Mouse (Mus musculus) spleen, adult 2 months (tissue): ENCODE measurements at regions not wholly inside any gene's neighbourhood (a gene's known extent, or its start where the extent isn't known, plus 50 kb on each side); places are given as distances from the start of the nearest gene placed in this dataset.

Experiments used
- DNase-seq, 2 experiments: peaks; one replicate each; pipeline versions ENCODE4 v3.0.0 to v3.0.0-alpha.2; 2012 to 2021; ENCODE audit warnings: low spot score in 2 of 2, low read depth in 1 of 2
- H3K27ac ChIP-seq: fragments of 200-500 bp; 2 replicates; pipeline ENCODE4 v1.5.1; 2012; ENCODE audit warnings: low read length, inconsistent platforms; ENCODE audit not compliant: insufficient read depth
- H3K27me3 ChIP-seq: fragments of 200-500 bp; 2 replicates; pipeline ENCODE4 v1.6.1; 2012; ENCODE audit warnings: mild to moderate bottlenecking, moderate library complexity, low read length, inconsistent platforms; ENCODE audit not compliant: control insufficient read depth, insufficient read depth
- H3K36me3 ChIP-seq: fragments of 200-500 bp; 2 replicates; pipeline ENCODE4 v1.6.1; 2012; ENCODE audit warnings: mild to moderate bottlenecking, low read length, inconsistent platforms; ENCODE audit not compliant: control insufficient read depth, insufficient read depth
- H3K4me1 ChIP-seq: fragments of 200-500 bp; 2 replicates; pipeline ENCODE4 v1.6.1; 2011; ENCODE audit warnings: inconsistent platforms; ENCODE audit not compliant: control insufficient read depth, insufficient read depth, insufficient read length
- H3K4me3 ChIP-seq: fragments of 200-500 bp; 2 replicates; pipeline ENCODE4 v1.5.1; 2011; ENCODE audit warnings: mild to moderate bottlenecking, inconsistent platforms; ENCODE audit not compliant: insufficient read depth, insufficient read length; ENCODE audit errors: extremely low read depth
- CTCF ChIP-seq: fragments of 200-500 bp; IDR thresholded peaks from 2 replicates; pipeline ENCODE4 v1.5.1; 2011; ENCODE audit warnings: mild to moderate bottlenecking, inconsistent platforms; ENCODE audit not compliant: insufficient read depth, insufficient read length, insufficient replicate concordance; ENCODE audit errors: extremely low read depth
- POLR2A ChIP-seq: fragments of 200-500 bp; IDR thresholded peaks from 2 replicates; pipeline ENCODE4 v1.6.1; 2011; ENCODE audit warnings: low read depth, low read length, inconsistent platforms
- WGBS: fragments of 180-500 bp; shearing (Covaris S2); methylation state at CpG from one replicate; pipeline ENCODE4 v1.1.7; 2018; 5-methylcytosine and 5-hydroxymethylcytosine counted together

DNA sequence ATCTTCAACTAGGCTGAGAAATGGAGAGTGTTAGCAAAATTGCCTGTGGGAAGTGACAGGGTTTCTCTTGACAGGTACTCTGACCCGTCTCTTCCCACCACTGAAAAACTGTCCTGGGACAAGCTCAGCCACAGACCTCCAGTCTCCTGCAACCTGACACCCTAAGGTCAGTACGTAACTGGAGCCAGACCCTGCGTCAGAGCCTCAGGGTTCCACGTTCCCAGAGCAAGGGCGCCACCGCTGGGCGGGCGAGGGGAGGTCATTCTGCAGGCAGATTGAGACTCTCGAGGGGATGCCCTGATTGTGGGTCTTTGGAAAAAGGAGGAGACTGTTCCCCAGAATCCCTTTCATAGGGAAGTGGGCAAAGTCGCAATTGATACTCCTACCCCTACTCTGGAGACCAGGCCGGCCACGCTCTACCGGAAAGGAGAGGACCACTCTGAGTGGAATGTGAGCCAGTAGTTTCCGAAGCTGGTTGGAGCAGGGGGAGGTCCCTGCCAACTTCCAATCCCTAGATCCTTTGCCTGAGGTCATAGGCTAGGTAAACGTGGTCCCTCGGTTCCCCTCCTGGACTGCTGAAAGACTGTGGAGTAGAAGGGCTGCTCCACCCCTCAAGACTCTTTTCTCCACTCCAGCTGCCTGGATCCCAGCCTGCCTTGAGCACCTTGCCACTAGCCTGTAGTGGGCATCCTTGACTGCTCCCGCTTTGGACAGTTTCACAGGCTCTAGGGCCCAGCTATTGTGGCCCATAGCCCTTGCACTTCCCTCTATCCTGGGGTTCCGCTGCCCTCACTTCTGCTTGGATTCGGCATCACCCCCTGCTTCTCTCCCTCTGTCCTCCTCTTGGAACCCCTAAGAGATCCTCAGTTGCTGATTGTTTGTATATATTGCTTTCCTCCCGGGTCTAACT, 61.0 kb upstream of the Lpcat1 start:
- no peak for DNase-seq
- no peaks in the 10 kb centered on the region for H3K4me1 ChIP-seq

GRCm38 (mm10) chr13:73400921-73401320, 66.1 kb upstream of the Lpcat1 start:
- Histone ChIP-seq H3K27ac (no peak overlapping the region), H3K4me3 (no peak overlapping the region), H3K36me3 (no peaks in the 10 kb centered on the region), H3K27me3 (no peaks in the 10 kb centered on the region), H3K4me1 (no peaks in the 10 kb centered on the region)
- WGBS = 80% methylated on average over 1 of the region's 1 CpGs
- TF ChIP-seq CTCF (no peak), POLR2A (no peak)
- DNase-seq = no peak

More for the DNA sequence above, 61.0 kb upstream of the Lpcat1 start:
- no peak for TF ChIP-seq POLR2A
- no peak for TF ChIP-seq CTCF
- Histone ChIP-seq H3K27me3 (no peaks in the 10 kb centered on the region), H3K36me3 (no peaks in the 10 kb centered on the region), H3K27ac (no peak overlapping the region), H3K4me3 (no peak overlapping the region)
- 26% methylated on average over 20 of the region's 20 CpGs for WGBS

- Histone ChIP-seq H3K4me3 (no peak overlapping the region), H3K27me3 (no peaks in the 10 kb centered on the region), H3K36me3 (no peaks in the 10 kb centered on the region), H3K27ac (no peak overlapping the region), H3K4me1 (no peaks in the 10 kb centered on the region)
- WGBS = 65% methylated on average over 4 of the region's 4 CpGs
- DNase-seq = no peak
- no peak for TF ChIP-seq POLR2A
- TF ChIP-seq CTCF = no peak
Measured at GRCm38 (mm10) chr13:73397033-73397432, 68.7 kb upstream of the Ndufs6 start.

- no peaks in the 10 kb centered on the region for H3K4me1 ChIP-seq
- no peak for DNase-seq
- no peak for TF ChIP-seq POLR2A
- TF ChIP-seq CTCF = no peak
- no peaks in the 10 kb centered on the region for H3K27me3 ChIP-seq
- H3K4me3 ChIP-seq = no peak overlapping the region
- no peak overlapping the region for H3K27ac ChIP-seq
- WGBS = 79% methylated on average over 7 of the region's 7 CpGs
- no peaks in the 10 kb centered on the region for H3K36me3 ChIP-seq
Measured at GRCm38 (mm10) chr13:73395856-73396255, 67.5 kb upstream of the Ndufs6 start.

DNA sequence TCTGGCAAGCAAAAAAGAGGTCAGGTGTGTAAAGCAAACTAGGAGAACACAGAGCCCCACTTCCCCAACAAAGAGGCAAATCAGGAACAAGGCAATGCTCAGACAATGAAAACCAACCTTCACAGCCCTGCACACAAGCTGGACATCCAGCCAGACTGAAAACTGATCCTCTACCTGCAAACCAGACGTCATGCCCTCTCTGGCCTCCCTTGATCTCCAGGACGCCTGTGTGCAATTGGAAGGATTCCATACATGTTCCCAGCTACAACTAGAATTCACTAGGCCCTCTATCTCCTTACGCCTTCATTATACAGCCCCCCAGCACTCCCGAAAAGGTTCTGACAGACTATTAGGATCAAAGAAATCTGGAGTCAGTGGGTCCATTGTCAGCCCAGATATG, 60.7 kb upstream of the Ndufs6 start:
- TF ChIP-seq CTCF (no peak), POLR2A (no peak)
- 85% methylated on average over 4 of the region's 4 CpGs for WGBS
- Histone ChIP-seq H3K4me3 (no peak overlapping the region), H3K4me1 (no peaks in the 10 kb centered on the region), H3K27ac (no peak overlapping the region), H3K27me3 (no peaks in the 10 kb centered on the region), H3K36me3 (no peaks in the 10 kb centered on the region)
- no peak for DNase-seq

DNA sequence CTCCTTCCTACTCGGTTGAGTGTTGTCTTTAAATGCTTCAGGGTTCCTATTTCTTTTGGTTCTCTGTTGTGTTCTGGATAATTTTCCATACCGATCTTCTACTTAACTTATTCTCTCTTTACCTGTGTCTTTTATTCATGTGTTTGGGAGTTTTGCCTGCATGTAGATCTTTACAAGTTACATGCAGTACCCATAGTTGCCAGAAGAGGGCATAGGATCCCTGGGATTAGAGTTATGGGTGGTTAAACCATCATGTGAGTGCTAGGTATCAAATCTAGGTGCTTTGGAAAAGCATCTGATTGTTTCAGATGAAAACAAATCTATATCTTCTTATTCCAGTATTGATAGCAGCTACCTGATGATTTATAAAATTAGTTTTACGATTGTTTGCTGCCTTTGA, 55.2 kb upstream of the Ndufs6 start:
- H3K27me3 ChIP-seq = no peaks in the 10 kb centered on the region
- no peaks in the 10 kb centered on the region for H3K36me3 ChIP-seq
- TF ChIP-seq POLR2A (no peak), CTCF (no peak)
- peak in 1 of 2 experiments; percentile 27 for DNase-seq
- 70% methylated on average over 3 of the region's 3 CpGs for WGBS
- H3K27ac ChIP-seq = no peak overlapping the region
- H3K4me1 ChIP-seq = no peaks in the 10 kb centered on the region
- H3K4me3 ChIP-seq = no peak overlapping the region
